Mouse (Mus musculus): ENCODE results near the gene Adgrf1. TPM values are rescaled to one million over a fixed set of nuclear protein-coding genes. Genes with fewer than 3 reads are reported as not detected.

The Adgrf1 gene
- polyA plus RNA-seq, 1 experiment from 2014 or later = not detected

GRCm38 (mm10) chr17:43251249-43252125 lies 18.6 kb upstream of the Adgrf1 start:
- no peaks in the 10 kb centered on the region for H3K27me3 ChIP-seq
- no peaks in the 10 kb centered on the region for H3K9me3 ChIP-seq
- no peak for ATAC-seq (ENCODE audit: insufficient number of reproducible peaks, low FRiP score, low TSS enrichment, low read depth)
- no peak overlapping the region for H3K4me3 ChIP-seq
- WGBS = 44% methylated on average over 5 of the region's 5 CpGs
- H3K36me3 ChIP-seq = no peaks in the 10 kb centered on the region
- H3K4me2 ChIP-seq = no peak overlapping the region
- no peak overlapping the region for H3K9ac ChIP-seq
- H3K27ac ChIP-seq = peak overlapping the region; percentile 33
- H3K4me1 ChIP-seq = peaks cover 20% of the 10 kb centered on the region

DNA sequence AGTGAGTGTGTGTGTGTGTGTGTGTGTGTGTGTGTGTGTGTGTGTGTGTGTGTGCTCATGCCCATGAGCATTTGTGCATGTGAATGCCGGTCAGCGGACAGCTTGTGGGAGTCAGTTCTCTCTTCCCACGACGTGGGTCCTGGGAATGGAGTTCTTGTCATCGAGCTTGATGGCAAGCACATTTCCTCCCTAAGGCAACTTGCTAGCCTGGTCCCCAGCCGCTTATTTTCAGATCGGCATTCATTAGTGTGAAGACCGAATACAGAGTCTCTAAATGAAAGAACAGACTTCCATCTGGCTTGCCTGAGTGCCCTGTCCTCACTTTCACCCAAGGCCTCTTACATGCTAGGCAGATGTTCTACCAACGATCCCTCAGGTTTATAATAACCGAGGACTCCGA lies 17.3 kb upstream of the Adgrf1 start:
- Histone ChIP-seq H3K4me3 (no peak overlapping the region), H3K9ac (no peak overlapping the region), H3K36me3 (no peaks in the 10 kb centered on the region), H3K9me3 (no peaks in the 10 kb centered on the region), H3K27me3 (no peaks in the 10 kb centered on the region), H3K4me2 (no peak overlapping the region), H3K4me1 (peaks cover 20% of the 10 kb centered on the region), H3K27ac (no peak overlapping the region)
- 57% methylated on average over 11 of the region's 11 CpGs for WGBS
- ATAC-seq (ENCODE audit: insufficient number of reproducible peaks, low FRiP score, low TSS enrichment, low read depth) = no peak

DNA sequence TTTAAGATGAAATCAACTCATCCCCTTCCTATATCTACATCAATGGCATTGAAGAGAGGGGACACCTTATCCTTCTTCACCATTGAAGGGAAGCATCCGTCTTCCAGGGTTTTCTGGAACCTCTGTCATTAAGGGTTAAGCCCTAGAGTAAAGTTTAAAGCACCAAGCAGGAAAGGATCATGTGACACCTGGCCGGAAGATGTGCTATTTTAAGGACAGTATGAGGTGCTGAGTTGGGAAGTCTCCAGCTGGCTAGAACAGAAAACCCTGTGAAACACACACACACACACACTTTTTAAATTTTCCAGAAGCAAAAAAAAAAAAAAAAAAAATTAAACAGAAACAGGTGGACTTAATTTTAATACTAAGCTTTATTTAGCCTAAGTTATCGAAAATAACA lies 15.9 kb upstream of the Adgrf1 start:
- no peak for ATAC-seq (ENCODE audit: insufficient number of reproducible peaks, low FRiP score, low TSS enrichment, low read depth)
- Histone ChIP-seq H3K9me3 (no peaks in the 10 kb centered on the region), H3K27me3 (no peaks in the 10 kb centered on the region), H3K9ac (no peak overlapping the region), H3K36me3 (no peaks in the 10 kb centered on the region), H3K4me3 (no peak overlapping the region), H3K27ac (no peak overlapping the region), H3K4me2 (no peak overlapping the region), H3K4me1 (peaks cover 20% of the 10 kb centered on the region)
- WGBS = 29% methylated on average over 3 of the region's 3 CpGs

GRCm38 (mm10) chr17:43256536-43257135 lies 13.5 kb upstream of the Adgrf1 start:
- H3K9me3 ChIP-seq = no peaks in the 10 kb centered on the region
- H3K36me3 ChIP-seq = no peaks in the 10 kb centered on the region
- WGBS = 68% methylated on average over 12 of the region's 12 CpGs
- no peaks in the 10 kb centered on the region for H3K27me3 ChIP-seq
- no peak overlapping the region for H3K9ac ChIP-seq
- no peak for ATAC-seq (ENCODE audit: insufficient number of reproducible peaks, low FRiP score, low TSS enrichment, low read depth)
- no peak overlapping the region for H3K27ac ChIP-seq
- H3K4me1 ChIP-seq = peaks cover 12% of the 10 kb centered on the region; the same call in 1 of the 2 replicates
- no peak overlapping the region for H3K4me2 ChIP-seq
- no peak overlapping the region for H3K4me3 ChIP-seq

DNA sequence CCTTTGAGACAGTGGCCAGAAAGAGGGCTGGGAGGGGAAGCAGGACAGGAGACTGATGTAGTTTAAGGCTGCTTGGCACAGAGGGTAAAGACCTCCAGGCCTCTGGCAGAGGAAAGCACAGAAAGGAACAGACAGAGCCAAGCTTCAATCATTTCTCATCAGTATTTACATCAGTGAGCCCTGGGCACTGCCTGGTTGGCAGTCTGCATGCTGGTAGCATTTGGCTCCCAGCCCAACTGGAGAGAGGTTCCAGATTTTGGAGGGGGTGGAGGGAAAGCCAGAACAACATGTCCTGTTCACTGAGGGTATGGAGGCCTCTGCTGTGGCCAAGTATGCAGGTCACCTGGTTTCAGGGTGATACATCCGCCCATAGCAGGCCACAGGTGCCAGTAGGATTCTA lies 12.4 kb upstream of the Adgrf1 start:
- 86% methylated on average over 1 of the region's 1 CpGs for WGBS
- H3K9ac ChIP-seq = no peak overlapping the region
- H3K9me3 ChIP-seq = peaks cover 7% of the 10 kb centered on the region; the same call in 1 of the 2 replicates
- H3K4me1 ChIP-seq = peaks cover 8% of the 10 kb centered on the region; the same call in 1 of the 2 replicates
- no peak overlapping the region for H3K27ac ChIP-seq
- H3K27me3 ChIP-seq = no peaks in the 10 kb centered on the region
- no peaks in the 10 kb centered on the region for H3K36me3 ChIP-seq
- no peak overlapping the region for H3K4me3 ChIP-seq
- H3K4me2 ChIP-seq = no peak overlapping the region
- no peak for ATAC-seq (ENCODE audit: insufficient number of reproducible peaks, low FRiP score, low TSS enrichment, low read depth)

DNA sequence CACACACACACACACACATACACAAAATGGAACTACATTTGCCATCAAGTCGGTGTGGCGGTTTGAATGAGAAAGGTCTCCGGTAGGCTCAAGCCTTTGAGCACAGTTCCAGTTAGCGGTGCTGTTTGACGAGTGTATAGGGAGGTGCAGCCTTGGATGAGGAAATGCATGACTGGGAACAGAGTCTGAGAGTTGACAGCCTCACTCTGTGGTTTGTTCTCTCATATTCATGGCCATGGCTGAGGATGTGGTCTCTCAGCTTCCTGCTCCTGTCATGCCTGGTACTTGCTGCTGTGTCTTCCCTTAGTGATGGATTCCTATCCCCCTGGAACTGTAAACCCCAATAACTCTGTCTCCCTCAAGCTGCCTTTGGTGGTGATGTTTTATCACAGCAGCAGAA lies 8.2 kb upstream of the Adgrf1 start:
- Histone ChIP-seq H3K9me3 (peaks cover 7% of the 10 kb centered on the region; the same call in 1 of the 2 replicates), H3K9ac (no peak overlapping the region), H3K27me3 (no peaks in the 10 kb centered on the region), H3K4me1 (peaks cover 10% of the 10 kb centered on the region; the same call in 1 of the 2 replicates), H3K4me3 (no peak overlapping the region), H3K36me3 (no peaks in the 10 kb centered on the region), H3K4me2 (no peak overlapping the region), H3K27ac (no peak overlapping the region)
- WGBS = 95% methylated on average over 5 of the region's 5 CpGs
- ATAC-seq (ENCODE audit: insufficient number of reproducible peaks, low FRiP score, low TSS enrichment, low read depth) = no peak

DNA sequence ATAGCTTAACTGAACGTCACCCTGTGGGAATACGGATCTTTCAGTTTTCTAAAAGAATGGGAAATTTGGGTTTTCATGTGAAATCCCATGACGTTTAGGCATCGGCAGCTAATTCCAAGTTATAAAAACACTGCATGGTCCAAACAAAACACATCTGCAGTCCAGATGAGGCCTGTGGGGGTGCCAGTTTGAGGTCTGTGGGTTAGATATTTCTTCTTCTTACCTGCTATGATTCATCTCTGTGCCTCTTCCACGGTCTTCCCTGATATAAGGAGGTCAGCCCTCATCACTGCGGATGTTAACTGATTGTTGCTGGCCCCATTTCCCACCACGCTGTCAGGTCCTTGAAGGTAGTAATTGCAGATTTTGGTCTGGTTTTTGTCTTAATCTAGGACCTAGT lies 5.4 kb upstream of the Adgrf1 start:
- no peak overlapping the region for H3K27ac ChIP-seq
- no peak overlapping the region for H3K9ac ChIP-seq
- ATAC-seq (ENCODE audit: insufficient number of reproducible peaks, low FRiP score, low TSS enrichment, low read depth) = no peak
- 43% methylated on average over 7 of the region's 7 CpGs for WGBS
- no peaks in the 10 kb centered on the region for H3K27me3 ChIP-seq
- H3K4me3 ChIP-seq = no peak overlapping the region
- H3K9me3 ChIP-seq = peaks cover 7% of the 10 kb centered on the region; the same call in 1 of the 2 replicates
- H3K36me3 ChIP-seq = no peaks in the 10 kb centered on the region
- peaks cover 10% of the 10 kb centered on the region; the same call in 1 of the 2 replicates for H3K4me1 ChIP-seq
- H3K4me2 ChIP-seq = no peak overlapping the region

DNA sequence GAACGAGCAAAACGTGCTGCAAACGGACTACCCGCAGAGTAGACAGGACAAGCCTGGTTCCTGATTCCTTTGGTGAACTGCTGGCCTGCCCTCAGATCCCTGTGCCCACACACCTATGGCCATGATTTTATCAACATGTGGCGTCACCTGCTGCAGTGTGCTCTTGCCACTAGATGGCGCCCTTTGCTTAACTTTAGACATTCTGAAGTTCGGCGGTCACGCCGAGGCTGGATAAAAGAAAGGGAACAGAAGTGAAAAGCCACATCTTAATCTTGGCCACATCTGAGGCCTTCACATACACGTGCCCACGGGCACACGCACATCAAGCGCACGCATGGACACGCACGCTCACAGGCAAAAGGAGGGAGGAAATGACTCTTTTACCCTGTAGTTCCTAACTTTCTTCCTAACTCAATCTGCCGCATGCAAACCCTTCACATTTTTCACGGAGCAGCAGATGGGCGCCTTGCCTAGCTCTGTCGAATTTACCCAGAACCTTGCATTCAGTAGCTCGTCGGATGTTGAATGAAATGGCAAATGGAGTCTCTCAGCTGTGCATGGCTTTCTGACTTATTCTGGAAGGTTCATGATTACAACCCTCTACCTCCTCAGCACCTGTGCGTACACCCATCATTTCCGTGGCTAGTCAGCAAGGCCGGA lies 4.8 kb upstream of the Adgrf1 start:
- Histone ChIP-seq H3K27ac (no peak overlapping the region), H3K4me1 (peaks cover 10% of the 10 kb centered on the region; the same call in 1 of the 2 replicates), H3K9me3 (peaks cover 7% of the 10 kb centered on the region; the same call in 1 of the 2 replicates), H3K4me3 (no peak overlapping the region), H3K36me3 (no peaks in the 10 kb centered on the region), H3K4me2 (peak overlapping the region; percentile 28), H3K27me3 (no peaks in the 10 kb centered on the region), H3K9ac (no peak overlapping the region)
- WGBS = 22% methylated on average over 26 of the region's 26 CpGs
- 0 out of 2 replicates have a peak, but pooled peaks have one; percentile 67 for ATAC-seq (ENCODE audit: insufficient number of reproducible peaks, low FRiP score, low TSS enrichment, low read depth)

GRCm38 (mm10) chr17:43265944-43266343 lies 4.2 kb upstream of the Adgrf1 start:
- Histone ChIP-seq H3K27ac (no peak overlapping the region), H3K9me3 (peaks cover 7% of the 10 kb centered on the region; the same call in 1 of the 2 replicates), H3K27me3 (no peaks in the 10 kb centered on the region), H3K9ac (no peak overlapping the region), H3K4me3 (no peak overlapping the region), H3K4me1 (peaks cover 10% of the 10 kb centered on the region; the same call in 1 of the 2 replicates), H3K4me2 (no peak overlapping the region), H3K36me3 (no peaks in the 10 kb centered on the region)
- ATAC-seq (ENCODE audit: insufficient number of reproducible peaks, low FRiP score, low TSS enrichment, low read depth) = no peak
- 91% methylated on average over 6 of the region's 6 CpGs for WGBS

- Histone ChIP-seq H3K4me3 (no peak overlapping the region), H3K27ac (no peak overlapping the region), H3K4me2 (no peak overlapping the region), H3K9ac (no peak overlapping the region), H3K4me1 (peaks cover 10% of the 10 kb centered on the region; the same call in 1 of the 2 replicates), H3K36me3 (no peaks in the 10 kb centered on the region), H3K27me3 (no peaks in the 10 kb centered on the region), H3K9me3 (peaks cover 7% of the 10 kb centered on the region; the same call in 1 of the 2 replicates)
- WGBS = 87% methylated on average over 2 of the region's 2 CpGs
- ATAC-seq (ENCODE audit: insufficient number of reproducible peaks, low FRiP score, low TSS enrichment, low read depth) = no peak
These were observed 3.5 kb upstream of the Adgrf1 start for GRCm38 (mm10) chr17:43266636-43267035.

- Histone ChIP-seq H3K4me1 (peaks cover 10% of the 10 kb centered on the region; the same call in 1 of the 2 replicates), H3K27me3 (no peaks in the 10 kb centered on the region), H3K9me3 (peaks cover 5% of the 10 kb centered on the region; the same call in 1 of the 2 replicates), H3K27ac (no peak overlapping the region), H3K9ac (no peak overlapping the region), H3K4me3 (no peak overlapping the region), H3K4me2 (no peak overlapping the region), H3K36me3 (no peaks in the 10 kb centered on the region)
- ATAC-seq (ENCODE audit: insufficient number of reproducible peaks, low FRiP score, low TSS enrichment, low read depth) = no peak
- 86% methylated on average over 9 of the region's 9 CpGs for WGBS
These were observed 2.9 kb upstream of the Adgrf1 start for GRCm38 (mm10) chr17:43267046-43267749.
